Mouse (Mus musculus): ENCODE results near the gene Olfr850. TPM values are rescaled to one million over a fixed set of nuclear protein-coding genes. Genes with fewer than 3 reads are reported as not detected.

Olfr850 gene
- not detected for total RNA-seq (2021)
- not detected in 2 replicates for polyA plus RNA-seq (2012; rRNA removed)
- long read RNA-seq, result 0 reads

- Histone ChIP-seq H3K27ac (no peak within 1 kb of the TSS), H3K27me3 (ENCODE audit: control insufficient read depth, insufficient read depth, low read length) (no peaks in the 10 kb centered on the region), H3K4me3 (no peak within 1 kb of the TSS), H3K4me1 (ENCODE audit: control insufficient read depth, insufficient read depth, low read length) (no peaks in the 10 kb centered on the region), H3K36me3 (ENCODE audit: control insufficient read depth, insufficient read depth, low read length) (no peaks in the 10 kb centered on the region), H3K9ac (ENCODE audit: low read depth, low read length) (no peak within 1 kb of the TSS), H3K79me2 (replicated peaks; ENCODE audit: control insufficient read depth, insufficient read depth, low read length) (no peaks in the 10 kb centered on the region)
- no peak for TF ChIP-seq CTCF (IDR thresholded peaks at IDR 0.05)
- TF ChIP-seq EP300 (IDR thresholded peaks at IDR 0.05; ENCODE audit: insufficient read depth, low read depth, low read length), result no peak
- no peak for TF ChIP-seq POLR2A (IDR thresholded peaks at IDR 0.05; ENCODE audit: insufficient read depth, low read depth, low read length)
- DNase-seq, result no peak
- intact Hi-C loops (cut with DNase I), result no loop called here
Observed at GRCm38 (mm10) chr9:19478148-19478547, at the start of gene Olfr850. Olfr850 (minus strand) TSS chr9:19478248.

- Histone ChIP-seq H3K36me3 (ENCODE audit: control insufficient read depth, insufficient read depth, low read length) (no peaks in the 10 kb centered on the region), H3K9ac (ENCODE audit: low read depth, low read length) (no peak within 1 kb of the TSS), H3K79me2 (replicated peaks; ENCODE audit: control insufficient read depth, insufficient read depth, low read length) (no peaks in the 10 kb centered on the region), H3K27me3 (ENCODE audit: control insufficient read depth, insufficient read depth, low read length) (no peaks in the 10 kb centered on the region), H3K4me1 (ENCODE audit: control insufficient read depth, insufficient read depth, low read length) (no peaks in the 10 kb centered on the region), H3K27ac (no peak within 1 kb of the TSS), H3K4me3 (no peak within 1 kb of the TSS)
- intact Hi-C loops (cut with DNase I), result no loop called here
- DNase-seq, result no peak
- TF ChIP-seq CTCF (IDR thresholded peaks at IDR 0.05), result no peak
- no peak for TF ChIP-seq EP300 (IDR thresholded peaks at IDR 0.05; ENCODE audit: insufficient read depth, low read depth, low read length)
- TF ChIP-seq POLR2A (IDR thresholded peaks at IDR 0.05; ENCODE audit: insufficient read depth, low read depth, low read length), result no peak
Observed at GRCm38 (mm10) chr9:19492995-19493394, 14.9 kb upstream of the Olfr850 start, which contains the start of gene Olfr851. Olfr851 (plus strand) TSS chr9:19493295.

- no peak for TF ChIP-seq CTCF (IDR thresholded peaks at IDR 0.05)
- no peak for TF ChIP-seq EP300 (IDR thresholded peaks at IDR 0.05; ENCODE audit: insufficient read depth, low read depth, low read length)
- no peak for TF ChIP-seq POLR2A (IDR thresholded peaks at IDR 0.05; ENCODE audit: insufficient read depth, low read depth, low read length)
- Histone ChIP-seq H3K4me3 (no peak within 1 kb of the TSS), H3K4me1 (ENCODE audit: control insufficient read depth, insufficient read depth, low read length) (no peaks in the 10 kb centered on the region), H3K79me2 (replicated peaks; ENCODE audit: control insufficient read depth, insufficient read depth, low read length) (no peaks in the 10 kb centered on the region), H3K27me3 (ENCODE audit: control insufficient read depth, insufficient read depth, low read length) (no peaks in the 10 kb centered on the region), H3K36me3 (ENCODE audit: control insufficient read depth, insufficient read depth, low read length) (no peaks in the 10 kb centered on the region), H3K27ac (no peak within 1 kb of the TSS), H3K9ac (ENCODE audit: low read depth, low read length) (no peak within 1 kb of the TSS)
- intact Hi-C loops (cut with DNase I), result no loop called here
- no peak for DNase-seq
- 67% methylated on average over 2 of the region's 2 CpGs for WGBS
Observed at GRCm38 (mm10) chr9:19439966-19440365, 38.1 kb downstream of the Olfr850 start, which contains the start of gene Olfr849. Olfr849 (plus strand) TSS chr9:19440266.

Other genes starting within 250 kb of the Olfr850 start
- gene Olfr843, start 226.3 kb downstream of the Olfr850 start, total RNA-seq (2021), result not detected
- not detected in 2 replicates for gene Olfr843, start 226.3 kb downstream of the Olfr850 start, polyA plus RNA-seq (2012; rRNA removed)
- gene Olfr844, start 161.9 kb downstream of the Olfr850 start, total RNA-seq (2021), result not detected
- gene Olfr844, start 161.9 kb downstream of the Olfr850 start, polyA plus RNA-seq (2012; rRNA removed), result not detected in 2 replicates
- not detected for gene Olfr845, start 141.8 kb downstream of the Olfr850 start, total RNA-seq (2021)
- not detected in 2 replicates for gene Olfr845, start 141.8 kb downstream of the Olfr850 start, polyA plus RNA-seq (2012; rRNA removed)
- gene Olfr846, start 114.2 kb downstream of the Olfr850 start, total RNA-seq (2021), result not detected
- gene Olfr846, start 114.2 kb downstream of the Olfr850 start, polyA plus RNA-seq (2012; rRNA removed), result not detected in 2 replicates
- not detected for gene Olfr847, start 99.6 kb downstream of the Olfr850 start, total RNA-seq (2021)
- not detected in 2 replicates for gene Olfr847, start 99.6 kb downstream of the Olfr850 start, polyA plus RNA-seq (2012; rRNA removed)
- not detected for gene Olfr849, start 38.0 kb downstream of the Olfr850 start, total RNA-seq (2021)
- not detected in 2 replicates for gene Olfr849, start 38.0 kb downstream of the Olfr850 start, polyA plus RNA-seq (2012; rRNA removed)
- gene Olfr851, start 15.0 kb upstream of the Olfr850 start, total RNA-seq (2021), result not detected
- gene Olfr851, start 15.0 kb upstream of the Olfr850 start, polyA plus RNA-seq (2012; rRNA removed), result not detected in 2 replicates
- not detected for gene Olfr853, start 62.8 kb upstream of the Olfr850 start, total RNA-seq (2021)
- not detected in 2 replicates for gene Olfr853, start 62.8 kb upstream of the Olfr850 start, polyA plus RNA-seq (2012; rRNA removed)
- gene Olfr854, start 89.1 kb upstream of the Olfr850 start, total RNA-seq (2021), result not detected
- gene Olfr854, start 89.1 kb upstream of the Olfr850 start, polyA plus RNA-seq (2012; rRNA removed), result not detected in 2 replicates
- gene Olfr855, start 104.4 kb upstream of the Olfr850 start, total RNA-seq (2021), result not detected
- not detected in 2 replicates for gene Olfr855, start 104.4 kb upstream of the Olfr850 start, polyA plus RNA-seq (2012; rRNA removed)
- gene Zfp317, start 143.9 kb upstream of the Olfr850 start, total RNA-seq (2021), result 10 to 100 TPM; 14.2 to 14.8 TPM
- gene Zfp317, start 143.9 kb upstream of the Olfr850 start, polyA plus RNA-seq (2012; rRNA removed), result 7.2 and 12.7 TPM in 2 replicates
- gene Olfr857, start 231.2 kb upstream of the Olfr850 start, total RNA-seq (2021), result not detected
- not detected in 2 replicates for gene Olfr857, start 231.2 kb upstream of the Olfr850 start, polyA plus RNA-seq (2012; rRNA removed)

Measured in heart, adult 2 months (tissue).